Mouse (Mus musculus): ENCODE data around the gene Jaml. TPM values are rescaled to one million over a fixed set of nuclear protein-coding genes. Genes with fewer than 3 reads are reported as not detected.
"Not testable (repeated sequence)": the region's sequence is repeated elsewhere in the genome, so short reads cannot be mapped to it uniquely, and the experiment has no call there.

Jaml gene
- polyA plus RNA-seq (2015; fragmentation: Nextera tagmentation; extraction: Ambion mirVana): 0.19 and 0.42 TPM in 2 replicates

- 91% methylated on average over 5 of the region's 5 CpGs for WGBS
- Histone ChIP-seq H3K27me3 (peaks cover 8% of the 10 kb centered on the region; the same call in 1 of the 2 replicates), H3K4me3 (replicated peaks) (no peak within 1 kb of the TSS), H3K27ac (no peak within 1 kb of the TSS), H3K9ac (no peak within 1 kb of the TSS), H3K4me1 (no peaks in the 10 kb centered on the region), H3K4me2 (no peak within 1 kb of the TSS), H3K9me3 (replicated peaks) (no peaks in the 10 kb centered on the region), H3K36me3 (no peaks in the 10 kb centered on the region)
- ATAC-seq (replicated peaks; ENCODE audit: low FRiP score): no peak
Measured at GRCm38 (mm10) chr9:45079011-45079410, at the start of gene Jaml. Gene Jaml (plus strand): TSS chr9:45079183.

DNA sequence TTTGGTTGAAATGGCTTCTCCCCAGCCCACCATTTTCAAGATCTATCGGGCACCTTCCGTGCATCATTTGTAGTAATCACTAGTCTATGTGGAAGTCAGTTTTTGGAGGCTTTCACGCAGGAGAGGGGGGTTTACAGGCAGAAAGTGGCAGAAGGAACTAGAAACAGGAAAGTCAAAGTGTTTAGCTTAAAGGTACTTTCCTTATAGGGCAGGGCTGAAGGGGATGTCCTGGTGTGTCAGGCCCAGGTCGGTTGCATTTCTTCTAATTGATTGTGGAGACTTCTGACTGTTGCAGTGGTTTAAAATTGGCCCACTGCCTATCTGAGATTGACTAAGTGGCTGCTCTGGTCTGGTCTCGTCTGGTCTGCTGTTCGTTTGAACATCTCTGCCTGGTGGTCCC lies 48.6 kb upstream of the Jaml start:
- H3K36me3 ChIP-seq: no peaks in the 10 kb centered on the region
- no peak for ATAC-seq (replicated peaks; ENCODE audit: low FRiP score)

GRCm38 (mm10) chr9:45032261-45032660 lies 46.7 kb upstream of the Jaml start:
- Histone ChIP-seq H3K27me3 (peaks cover 10% of the 10 kb centered on the region; the same call in 1 of the 2 replicates), H3K9me3 (replicated peaks) (no peaks in the 10 kb centered on the region), H3K27ac (no peak overlapping the region), H3K4me2 (no peak overlapping the region), H3K9ac (no peak overlapping the region), H3K4me1 (no peaks in the 10 kb centered on the region), H3K4me3 (replicated peaks) (no peak overlapping the region), H3K36me3 (no peaks in the 10 kb centered on the region)
- WGBS: 62% methylated on average over 2 of the region's 2 CpGs
- ATAC-seq (replicated peaks; ENCODE audit: low FRiP score): no peak

More for the DNA sequence above, 48.6 kb upstream of the Jaml start:
- no peak overlapping the region for H3K9ac ChIP-seq
- H3K4me1 ChIP-seq: no peaks in the 10 kb centered on the region
- H3K4me2 ChIP-seq: no peak overlapping the region
- no peak overlapping the region for H3K4me3 ChIP-seq (replicated peaks)
- H3K27ac ChIP-seq: no peak overlapping the region
- 61% methylated on average over 6 of the region's 6 CpGs for WGBS
- H3K9me3 ChIP-seq (replicated peaks): no peaks in the 10 kb centered on the region
- peaks cover 18% of the 10 kb centered on the region; the same call in 1 of the 2 replicates for H3K27me3 ChIP-seq

DNA sequence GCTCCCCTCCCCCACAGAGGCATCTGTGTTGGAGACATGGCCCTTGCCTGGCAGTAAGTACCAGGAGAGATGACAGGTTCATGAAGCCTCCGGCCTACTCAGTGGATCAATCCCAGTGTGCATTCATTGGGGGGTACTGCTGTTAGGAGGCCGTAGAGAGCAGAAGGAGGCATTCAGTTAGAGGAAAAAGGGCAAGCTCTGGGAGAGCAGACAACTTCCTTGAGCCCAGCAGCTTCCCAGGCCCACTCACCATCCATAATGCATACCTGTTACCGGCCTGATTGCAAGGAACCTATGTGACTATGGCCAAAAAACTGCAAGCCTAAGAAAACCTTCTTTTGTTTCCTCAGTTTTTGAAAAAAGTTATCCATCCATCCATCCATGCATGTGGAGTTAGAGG lies 44.5 kb upstream of the Jaml start:
- 85% methylated on average over 3 of the region's 3 CpGs for WGBS
- ATAC-seq (replicated peaks; ENCODE audit: low FRiP score): no peak
- Histone ChIP-seq H3K9ac (no peak overlapping the region), H3K4me2 (no peak overlapping the region), H3K27me3 (peaks cover 21% of the 10 kb centered on the region), H3K4me1 (no peaks in the 10 kb centered on the region), H3K27ac (no peak overlapping the region), H3K4me3 (replicated peaks) (no peak overlapping the region), H3K36me3 (no peaks in the 10 kb centered on the region), H3K9me3 (replicated peaks) (no peaks in the 10 kb centered on the region)

GRCm38 (mm10) chr9:45037803-45038202 lies 41.2 kb upstream of the Jaml start:
- not testable (repeated sequence) for H3K9me3 ChIP-seq (replicated peaks); ATAC-seq (replicated peaks; ENCODE audit: low FRiP score); H3K36me3 ChIP-seq; H3K27ac ChIP-seq; H3K4me2 ChIP-seq; H3K4me3 ChIP-seq (replicated peaks); H3K9ac ChIP-seq
- H3K27me3 ChIP-seq: peaks cover 47% of the 10 kb centered on the region
- 95% methylated on average over 1 of the region's 1 CpGs for WGBS
- H3K4me1 ChIP-seq: peaks cover 29% of the 10 kb centered on the region

DNA sequence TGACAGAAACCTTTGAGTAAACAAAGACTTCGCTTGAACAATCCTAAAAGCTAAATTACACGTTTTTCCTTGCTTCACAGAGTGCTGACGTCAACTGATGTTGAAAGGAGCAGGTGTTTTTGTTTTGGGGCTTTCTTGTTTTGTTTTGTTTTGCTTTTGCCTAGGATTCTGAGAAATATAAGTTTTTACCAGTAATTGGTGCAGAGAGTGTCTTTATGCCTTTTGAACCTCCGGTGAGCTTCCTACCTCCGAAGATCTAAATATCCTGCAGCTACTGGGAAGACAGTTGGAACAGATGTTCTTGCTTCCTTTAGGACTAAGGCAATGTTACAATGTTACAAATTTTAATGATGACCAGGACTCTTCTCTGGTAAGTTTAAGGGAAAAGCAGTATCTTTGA lies 39.5 kb upstream of the Jaml start, which contains the start of gene Mpzl2:
TSS of gene Mpzl2 (plus strand) at position 301 of the 400 bp plus-strand sequence.
- 63% methylated on average over 5 of the region's 5 CpGs for WGBS
- no peak within 1 kb of the TSS for H3K9ac ChIP-seq
- H3K4me3 ChIP-seq (replicated peaks): peak within 1 kb of the TSS; percentile 23
- H3K4me2 ChIP-seq: peak within 1 kb of the TSS; percentile 49
- H3K27ac ChIP-seq: peak within 1 kb of the TSS; percentile 66
- no peaks in the 10 kb centered on the region for H3K36me3 ChIP-seq
- no peak for ATAC-seq (replicated peaks; ENCODE audit: low FRiP score)
- H3K9me3 ChIP-seq (replicated peaks): no peaks in the 10 kb centered on the region
- H3K4me1 ChIP-seq: peaks cover 42% of the 10 kb centered on the region
- peaks cover 61% of the 10 kb centered on the region for H3K27me3 ChIP-seq

GRCm38 (mm10) chr9:45040066-45040845 lies 38.7 kb upstream of the Jaml start:
- Histone ChIP-seq H3K9me3 (replicated peaks) (no peaks in the 10 kb centered on the region), H3K9ac (no peak overlapping the region), H3K27ac (peak overlapping the region; percentile 66), H3K4me2 (peak overlapping the region; percentile 49), H3K27me3 (peaks cover 67% of the 10 kb centered on the region), H3K36me3 (no peaks in the 10 kb centered on the region), H3K4me3 (replicated peaks) (peak overlapping the region; percentile 23), H3K4me1 (peaks cover 42% of the 10 kb centered on the region)
- WGBS: 15% methylated on average over 14 of the region's 14 CpGs
- ATAC-seq (replicated peaks; ENCODE audit: low FRiP score): no peak

DNA sequence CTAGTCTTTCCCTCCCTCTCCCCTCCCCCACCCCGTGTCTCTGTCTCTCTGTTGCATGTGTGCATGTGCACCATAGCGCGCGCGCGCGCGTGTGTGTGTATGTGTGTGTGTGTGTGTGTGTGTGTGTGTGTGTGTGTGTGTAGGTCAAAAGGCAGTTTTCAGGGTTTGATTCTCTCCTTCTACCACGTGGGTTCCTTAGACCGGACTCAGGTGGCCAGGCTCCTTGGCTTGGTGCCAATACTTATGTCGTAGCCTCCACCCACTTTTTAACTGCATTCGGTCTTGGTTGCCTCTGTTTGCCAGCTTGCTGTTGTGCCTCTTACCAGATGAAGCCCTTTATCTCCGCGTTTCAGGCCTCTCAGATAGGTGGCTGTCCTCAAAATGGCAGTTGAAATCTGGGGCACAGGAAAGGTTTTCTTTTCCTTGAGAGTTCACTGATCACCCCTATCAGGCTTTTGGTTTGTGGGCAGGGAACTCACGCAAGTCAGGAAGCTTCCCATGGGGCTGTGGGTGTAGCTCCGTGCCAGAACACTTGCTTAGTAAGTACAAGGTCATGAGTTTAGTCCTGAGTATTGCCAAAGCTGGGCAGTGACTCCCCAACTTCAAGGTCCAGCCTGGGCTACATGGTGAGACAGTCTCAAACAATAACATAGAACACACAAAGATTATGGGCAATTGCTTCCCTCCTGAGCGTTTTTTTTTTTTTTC lies 37.7 kb upstream of the Jaml start:
- ATAC-seq (replicated peaks; ENCODE audit: low FRiP score): 0 out of 2 replicates have a peak, but pooled peaks have one; percentile 27
- H3K36me3 ChIP-seq: no peaks in the 10 kb centered on the region
- H3K9me3 ChIP-seq (replicated peaks): no peaks in the 10 kb centered on the region
- peaks cover 42% of the 10 kb centered on the region for H3K4me1 ChIP-seq
- H3K4me3 ChIP-seq (replicated peaks): peak overlapping the region; percentile 23; the same call in 1 of the 2 replicates
- H3K9ac ChIP-seq: no peak overlapping the region
- WGBS: 28% methylated on average over 17 of the region's 17 CpGs
- peak overlapping the region; percentile 49 for H3K4me2 ChIP-seq
- H3K27me3 ChIP-seq: peaks cover 67% of the 10 kb centered on the region
- H3K27ac ChIP-seq: peak overlapping the region; percentile 88

GRCm38 (mm10) chr9:45042056-45042720 lies 36.8 kb upstream of the Jaml start:
- peaks cover 67% of the 10 kb centered on the region for H3K27me3 ChIP-seq
- peak overlapping the region; percentile 41 for H3K9ac ChIP-seq
- H3K4me2 ChIP-seq: peak overlapping the region; percentile 66
- H3K36me3 ChIP-seq: no peaks in the 10 kb centered on the region
- peak overlapping the region; percentile 88 for H3K27ac ChIP-seq
- WGBS: 2% methylated on average over 20 of the region's 20 CpGs
- peaks cover 42% of the 10 kb centered on the region for H3K4me1 ChIP-seq
- no peaks in the 10 kb centered on the region for H3K9me3 ChIP-seq (replicated peaks)
- ATAC-seq (replicated peaks; ENCODE audit: low FRiP score): peak; percentile 93
- peak overlapping the region; percentile 44 for H3K4me3 ChIP-seq (replicated peaks)

- H3K4me2 ChIP-seq: peak overlapping the region; percentile 66
- peaks cover 67% of the 10 kb centered on the region for H3K27me3 ChIP-seq
- H3K36me3 ChIP-seq: no peaks in the 10 kb centered on the region
- peak overlapping the region; percentile 88 for H3K27ac ChIP-seq
- peak overlapping the region; percentile 44 for H3K4me3 ChIP-seq (replicated peaks)
- H3K9me3 ChIP-seq (replicated peaks): no peaks in the 10 kb centered on the region
- H3K9ac ChIP-seq: peak overlapping the region; percentile 41
- peak; percentile 56 for ATAC-seq (replicated peaks; ENCODE audit: low FRiP score)
- WGBS: 2% methylated on average over 10 of the region's 10 CpGs
- peaks cover 42% of the 10 kb centered on the region for H3K4me1 ChIP-seq
Measured at GRCm38 (mm10) chr9:45042947-45043346, 36.0 kb upstream of the Jaml start.

GRCm38 (mm10) chr9:45046973-45047372 lies 32.0 kb upstream of the Jaml start:
- Histone ChIP-seq H3K9ac (no peak overlapping the region), H3K27ac (no peak overlapping the region), H3K36me3 (0 out of 2 replicates have a peak, but pooled peaks cover 7% of the 10 kb centered on the region), H3K9me3 (replicated peaks) (no peaks in the 10 kb centered on the region), H3K4me1 (peaks cover 21% of the 10 kb centered on the region), H3K27me3 (peaks cover 37% of the 10 kb centered on the region), H3K4me3 (replicated peaks) (no peak overlapping the region), H3K4me2 (no peak overlapping the region)
- whole genome bisulfite sequencing: 85% methylated on average over 16 of the region's 16 CpGs
- ATAC-seq (replicated peaks; ENCODE audit: low FRiP score): no peak
